Mouse (Mus musculus) left cerebral cortex, postnatal 36 days (tissue): Measurements from ENCODE around the gene Pigz. TPM values are rescaled to one million over a fixed set of nuclear protein-coding genes. Genes with fewer than 3 reads are reported as not detected.

Experiments used
- DNase-seq, 2 experiments: peaks; one replicate each; pipeline ENCODE4 v3.0.0; 2021 to 2022; ENCODE audit warnings: low spot score in 2 of 2, mixed read lengths in 1 of 2
- intact Hi-C: fragments of 180-260 bp; cut with DNase I; formaldehyde crosslinking; loops from one replicate; pipeline ENCODE4 v1.15.1; 2025
- microRNA-seq: library from miRNA; unstranded; fragments of <30 nt; microRNA quantifications from one replicate; pipeline ENCODE4 v1.2.0, GENCODE M21; 2022
- total RNA-seq, 2 experiments: library from RNA; stranded (reverse); gene quantifications; 2 replicates each; pipeline ENCODE4 v1.2.3; 2021

The Pigz gene
- total RNA-seq, 2 experiments from 2014 or later = 18.6 to 35.3 TPM

GRCm38 (mm10) chr16:31979501-31979900, 45.9 kb downstream of the Pigz start:
- DNase-seq = no peak
- intact Hi-C loops = no loop called here

GRCm38 (mm10) chr16:31980946-31981345, 47.3 kb downstream of the Pigz start:
- no peak for DNase-seq
- intact Hi-C loops = no loop called here

- DNase-seq = no peak
- intact Hi-C loops = no loop called here
Observed at GRCm38 (mm10) chr16:31992039-31992438, 58.4 kb downstream of the Pigz start.

- DNase-seq = no peak
- intact Hi-C loops = no loop called here
Observed at GRCm38 (mm10) chr16:31993195-31993594, 59.5 kb downstream of the Pigz start.

- DNase-seq = no peak
- intact Hi-C loops = no loop called here
Observed at GRCm38 (mm10) chr16:31993946-31994345, 60.3 kb downstream of the Pigz start.

Small RNA genes within 50 kb of the gene (microRNA-seq; reads per million reads assigned to microRNA genes)
- gene Gm26269 = not detected

Other genes with a start within 250 kb of the Pigz start
- gene Meltf, start 55.0 kb upstream of the Pigz start, total RNA-seq = under 1 TPM; 0.54 to 0.81 TPM
- 10 to 100 TPM; 39.7 to 51.9 TPM for gene 0610012G03Rik, start 14.6 kb downstream of the Pigz start, total RNA-seq
- gene Ncbp2, start 14.7 kb downstream of the Pigz start, total RNA-seq = 10 to 100 TPM; 47.7 to 49.7 TPM
- 10 to 100 TPM; 45.8 to 49.3 TPM for gene Senp5, start 69.4 kb downstream of the Pigz start, total RNA-seq
- gene Pak2, start 145.5 kb downstream of the Pigz start, total RNA-seq = 10 to 100 TPM; 24.1 to 25.3 TPM
- 10 to 100 TPM; 25.8 to 27.8 TPM for gene Pigx, start 165.9 kb downstream of the Pigz start, total RNA-seq
- gene Cep19, start 165.9 kb downstream of the Pigz start, total RNA-seq = 10 to 100 TPM; 71.0 to 72.1 TPM
- 1 to 10 TPM; 7.5 to 9.2 TPM for gene Nrros, start 231.7 kb downstream of the Pigz start, total RNA-seq
- gene Bex6, start 246.0 kb downstream of the Pigz start, total RNA-seq = not detected